Mouse (Mus musculus): ENCODE results near the gene Prkcz.

Gene Prkcz

DNA sequence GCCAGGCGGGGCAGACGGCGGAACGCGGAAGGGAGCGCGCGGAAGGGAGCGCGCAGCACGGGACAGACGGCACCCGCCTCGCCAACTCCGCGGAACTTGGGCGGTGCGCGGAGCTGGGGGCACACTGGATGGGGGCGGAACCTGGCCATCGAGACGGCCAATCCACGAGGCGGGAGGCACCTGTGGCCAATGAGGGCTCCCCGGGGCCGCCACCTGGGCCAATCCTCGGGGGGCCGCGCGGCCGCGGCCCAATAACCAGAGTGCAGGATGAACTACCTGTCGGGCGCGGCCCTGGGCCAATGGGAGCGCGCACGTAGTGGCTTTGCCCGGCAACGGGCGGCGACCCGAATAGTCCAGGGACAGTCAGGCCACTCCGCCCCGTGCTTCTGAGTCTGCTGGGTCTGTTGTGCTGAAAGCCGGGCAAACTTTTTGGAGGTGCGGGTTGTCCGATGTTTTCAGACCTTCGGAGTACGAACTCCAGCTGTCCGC, at the start of gene Prkcz:
Prkcz (minus strand) TSS at position 59 of the 489 bp plus-strand sequence.
- DNase-seq = peak; percentile 98

DNA sequence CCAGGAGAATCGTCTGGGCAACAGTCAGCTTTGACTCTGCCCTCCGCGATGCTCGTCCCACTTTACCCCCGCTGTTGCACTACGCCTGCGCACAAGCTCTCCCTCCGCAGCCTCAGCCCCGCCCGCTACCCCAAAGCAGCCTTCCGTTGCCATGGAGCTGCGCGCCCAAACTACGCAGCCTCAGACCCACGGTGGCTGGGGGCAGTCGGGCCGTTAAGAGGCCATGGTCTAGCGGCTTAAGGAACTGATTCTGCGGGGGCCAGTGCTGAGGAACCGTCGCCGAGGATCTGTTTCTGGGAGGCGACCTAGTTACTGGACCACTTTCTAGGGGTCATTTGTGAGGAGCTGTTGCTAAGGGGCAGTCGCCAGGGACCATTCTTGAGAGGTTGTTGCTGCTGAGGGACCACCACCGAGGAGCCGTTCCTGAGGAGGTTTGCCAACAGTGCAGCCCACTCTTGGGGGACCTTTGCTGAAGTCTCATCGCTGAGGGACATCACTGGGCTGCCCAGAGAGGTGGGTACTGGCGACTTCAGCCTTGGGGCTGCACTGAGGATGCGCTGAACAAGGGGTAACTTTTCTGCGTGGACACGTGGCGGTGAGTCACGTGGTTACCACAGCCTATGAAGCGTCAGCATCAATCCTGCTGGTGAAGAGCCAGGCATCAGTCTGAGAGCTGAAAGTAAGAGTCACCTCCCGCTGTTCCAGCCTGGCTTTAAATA, 48.1 kb upstream of the Prkcz start, which contains the start of gene Cfap74:
Cfap74 (plus strand) TSS at position 133 of the 719 bp plus-strand sequence.
- peak; percentile 88 for DNase-seq

GRCm38 (mm10) chr4:155408695-155409057, 47.5 kb upstream of the Prkcz start:
- no peak for DNase-seq

DNA sequence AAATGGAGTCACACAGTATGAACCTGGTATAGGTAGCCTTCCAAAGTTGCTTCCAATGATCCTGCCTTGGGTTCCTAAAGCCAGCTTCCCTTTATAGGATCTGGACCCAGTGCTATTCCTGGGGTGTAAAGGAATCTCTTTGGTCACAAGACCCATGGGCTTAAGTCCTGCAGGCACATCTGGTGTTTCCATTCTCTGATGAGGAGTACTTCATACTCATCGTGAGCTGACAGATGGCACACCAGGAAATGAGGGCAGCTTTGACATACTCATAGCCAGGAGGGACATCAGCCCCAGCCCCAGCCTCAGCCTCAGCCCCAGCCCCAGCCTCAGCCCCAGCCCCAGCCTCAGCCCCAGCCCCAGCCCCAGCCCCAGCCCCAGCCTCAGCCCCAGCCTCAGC, 41.3 kb upstream of the Prkcz start:
- no peak for DNase-seq

- DNase-seq = peak; percentile 82
Measured at GRCm38 (mm10) chr4:155401121-155401520, 40.0 kb upstream of the Prkcz start.

DNA sequence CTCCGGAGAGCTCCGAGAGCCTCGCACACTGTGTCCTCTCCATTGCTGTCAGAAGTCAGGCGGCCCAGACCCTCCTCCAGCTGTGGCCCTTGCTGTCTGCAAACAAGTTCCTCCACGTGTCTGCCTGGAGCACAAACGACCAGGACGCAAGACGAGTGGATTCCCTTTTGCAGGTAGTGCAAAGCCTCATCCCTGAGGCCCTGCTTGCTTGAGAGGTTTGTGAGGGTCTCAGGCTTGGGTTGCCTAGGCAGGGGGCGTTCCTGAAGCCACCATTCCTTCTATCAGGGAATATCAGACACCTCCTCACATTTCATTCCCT, 37.0 kb upstream of the Prkcz start:
- DNase-seq = no peak

GRCm38 (mm10) chr4:155397511-155398221, 36.5 kb upstream of the Prkcz start, which contains the start of gene Gabrd:
TSS of gene Gabrd (minus strand) at chr4:155398112.
- peak; percentile 87 for DNase-seq

- DNase-seq = peak; percentile 97
Measured at GRCm38 (mm10) chr4:155396751-155397150, 35.6 kb upstream of the Prkcz start.

- DNase-seq = peak; percentile 67
Measured at GRCm38 (mm10) chr4:155395471-155395870, 34.3 kb upstream of the Prkcz start.

DNA sequence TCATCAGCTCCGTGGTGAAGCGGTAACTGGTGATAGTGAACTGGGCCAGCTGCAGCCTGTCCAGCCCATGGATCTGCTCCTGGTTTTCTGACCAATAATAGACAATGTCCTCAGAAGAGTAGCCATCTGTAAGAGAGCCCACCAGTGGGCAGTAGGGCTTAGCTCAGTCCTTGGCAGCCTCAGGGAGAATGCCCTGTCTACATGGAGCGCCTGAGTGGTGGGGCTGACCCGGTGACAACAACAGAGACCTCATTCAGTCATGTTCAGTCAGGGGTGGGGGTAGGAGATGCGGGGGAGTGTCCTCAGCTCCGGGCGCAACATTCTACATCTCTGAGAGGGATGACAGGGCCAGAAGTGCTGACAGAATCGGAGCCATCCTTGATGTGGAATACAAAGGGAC, 26.0 kb upstream of the Prkcz start:
- DNase-seq = no peak

DNA sequence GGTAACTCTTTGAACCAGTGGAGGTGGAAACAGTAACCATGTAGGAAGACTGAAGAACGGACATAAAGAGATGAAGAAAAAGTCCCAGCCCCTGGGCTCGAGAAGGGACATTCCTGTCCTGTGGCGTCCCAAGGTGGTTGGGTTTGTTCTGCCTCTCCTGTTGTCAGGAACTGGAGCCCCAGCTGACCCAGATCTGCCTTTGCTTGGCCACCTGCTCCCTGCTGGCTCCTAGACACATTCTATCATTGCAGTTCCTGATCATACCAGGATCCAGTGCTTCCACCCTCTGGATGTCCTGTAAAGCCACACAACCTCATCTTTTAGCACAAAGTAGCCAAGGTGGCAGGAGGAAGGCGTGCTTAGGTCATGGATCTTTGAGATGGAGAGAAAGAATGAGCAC, 22.2 kb upstream of the Prkcz start:
- DNase-seq = peak; percentile 85

DNA sequence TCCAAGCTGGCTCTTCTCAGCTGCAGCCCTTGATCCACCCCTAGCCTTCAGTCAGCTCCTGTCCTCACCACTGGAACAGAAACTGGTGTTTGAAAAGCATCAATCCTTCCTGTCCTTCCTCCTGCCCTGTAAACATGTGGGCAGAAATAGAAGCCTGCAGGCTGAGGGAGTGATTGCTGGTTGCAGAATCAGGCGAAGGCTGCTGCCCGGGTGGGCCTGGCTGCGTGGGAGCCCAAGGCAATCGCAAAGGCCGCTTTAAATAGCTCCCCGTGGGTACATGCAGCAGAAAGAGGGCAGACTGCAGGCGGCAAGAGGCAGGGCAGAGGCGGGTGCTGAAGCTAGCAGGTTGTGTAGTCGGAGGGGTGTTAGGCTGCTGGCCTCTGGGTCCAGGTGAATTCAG, 21.6 kb upstream of the Prkcz start:
- DNase-seq = peak; percentile 58

GRCm38 (mm10) chr4:155381974-155382373, 20.8 kb upstream of the Prkcz start:
- DNase-seq = peak; percentile 24

GRCm38 (mm10) chr4:155371797-155372735, 10.9 kb upstream of the Prkcz start:
- DNase-seq = peak; percentile 74

GRCm38 (mm10) chr4:155370737-155371715, 9.9 kb upstream of the Prkcz start:
- DNase-seq = peak; percentile 40

DNA sequence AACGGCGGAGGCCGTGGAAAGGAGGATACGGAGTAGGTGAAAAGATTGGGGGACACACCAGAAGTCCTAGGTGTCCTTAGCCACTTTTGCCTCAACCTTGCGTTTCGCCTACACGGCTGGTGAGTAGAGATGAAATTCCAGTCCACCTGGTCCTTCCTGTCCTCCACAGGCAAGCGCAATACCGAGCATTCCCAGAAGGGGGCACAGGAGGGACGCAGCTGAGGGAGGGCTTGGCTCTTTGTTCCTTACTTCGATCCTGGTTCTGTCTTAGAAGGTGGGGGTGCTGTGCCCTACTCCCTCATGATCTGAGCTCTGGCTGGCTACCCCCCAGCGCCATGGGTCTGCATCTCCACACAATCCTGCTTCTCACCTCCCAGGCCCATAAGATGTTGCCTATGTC, 7.5 kb upstream of the Prkcz start:
- peak; percentile 89 for DNase-seq

GRCm38 (mm10) chr4:155367739-155368138, 6.6 kb upstream of the Prkcz start:
- no peak for DNase-seq

GRCm38 (mm10) chr4:155366784-155367183, 5.6 kb upstream of the Prkcz start:
- no peak for DNase-seq

DNA sequence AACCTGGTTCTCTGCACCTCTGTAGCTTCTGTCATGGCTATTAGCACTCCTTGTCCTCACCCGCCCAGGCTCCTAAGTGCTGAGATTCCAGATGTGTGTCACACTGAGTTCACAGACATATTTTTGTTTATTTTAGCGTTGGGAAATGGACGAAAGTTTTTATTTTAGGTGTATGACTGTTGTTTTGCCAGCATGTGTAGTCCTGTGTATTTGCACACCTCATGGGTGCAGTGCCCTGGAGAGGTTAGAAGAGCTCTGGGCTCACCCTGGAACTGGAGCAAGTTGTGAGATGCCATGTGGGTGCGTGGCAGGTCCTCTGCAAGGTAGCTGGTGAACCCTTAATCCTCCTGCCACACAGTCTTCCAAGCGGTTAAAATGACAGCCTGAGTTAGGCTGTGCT, 1.3 kb upstream of the Prkcz start:
- no peak for DNase-seq

GRCm38 (mm10) chr4:155360856-155361255, 305 bp downstream of the Prkcz start:
- DNase-seq = no peak

GRCm38 (mm10) chr4:155359560-155360464, 1.3 kb downstream of the Prkcz start:
- peak; percentile 67 for DNase-seq
